Mouse (Mus musculus) gastrocnemius, postnatal 4 days (tissue): ENCODE data around the gene Phf23. TPM values are rescaled to one million over a fixed set of nuclear protein-coding genes. Genes with fewer than 3 reads are reported as not detected.

Experiments used
- DNase-seq, 2 experiments: peaks; one replicate each; pipeline ENCODE4 v3.0.0; 2021 to 2022; ENCODE audit warnings: low spot score in 2 of 2, mixed read lengths in 2 of 2
- total RNA-seq, 2 experiments: library from RNA; stranded (reverse); gene quantifications; 2 replicates each; pipeline ENCODE4 v1.2.3; 2021

The Phf23 gene
- total RNA-seq, 2 experiments from 2014 or later: 31.5 to 34.7 TPM

GRCm38 (mm10) chr11:69970222-69970621 is 25.4 kb upstream of the Phf23 start:
- no peak for DNase-seq

DNA sequence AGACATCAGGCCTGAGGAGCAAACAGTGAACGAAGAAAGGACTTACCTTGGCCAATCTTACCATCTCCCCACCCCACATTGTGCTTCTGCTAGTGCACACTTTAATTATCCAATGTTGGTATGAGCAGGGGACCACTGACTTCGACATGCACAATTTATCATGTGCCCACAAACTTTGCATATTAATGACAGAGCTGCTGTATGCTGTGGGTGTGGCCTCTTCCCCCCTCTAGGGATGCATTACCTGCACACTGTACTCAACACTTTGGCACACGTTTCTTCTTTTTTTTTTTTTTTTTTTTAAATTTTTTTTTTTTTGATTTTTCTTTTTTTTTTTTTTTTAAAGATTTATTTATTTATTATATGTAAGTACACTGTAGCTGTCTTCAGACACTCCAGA is 24.8 kb upstream of the Phf23 start:
- no peak for DNase-seq

DNA sequence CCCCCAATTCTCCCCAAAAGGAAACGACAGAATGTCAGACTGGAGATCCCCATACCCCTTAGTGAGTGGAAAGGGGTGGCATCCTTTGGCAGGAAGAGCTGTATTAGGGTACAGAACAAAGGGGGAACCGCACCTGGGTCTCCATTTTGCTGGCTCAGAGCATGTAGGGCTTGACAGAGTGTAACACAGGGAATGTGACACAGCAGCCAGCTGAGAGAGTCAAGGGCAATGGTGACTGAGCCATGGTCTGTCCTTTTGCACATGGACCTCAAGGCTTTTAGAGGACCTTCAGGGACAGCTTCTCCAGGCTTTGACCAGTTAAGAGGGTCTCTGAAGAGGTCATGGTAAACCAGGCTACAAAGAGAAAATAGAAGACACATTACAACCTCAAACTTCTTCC is 20.7 kb upstream of the Phf23 start:
- no peak for DNase-seq

- no peak for DNase-seq
Observed at GRCm38 (mm10) chr11:69976271-69976670, 19.3 kb upstream of the Phf23 start.

GRCm38 (mm10) chr11:69979827-69980195 is 15.8 kb upstream of the Phf23 start:
- DNase-seq: no peak

DNA sequence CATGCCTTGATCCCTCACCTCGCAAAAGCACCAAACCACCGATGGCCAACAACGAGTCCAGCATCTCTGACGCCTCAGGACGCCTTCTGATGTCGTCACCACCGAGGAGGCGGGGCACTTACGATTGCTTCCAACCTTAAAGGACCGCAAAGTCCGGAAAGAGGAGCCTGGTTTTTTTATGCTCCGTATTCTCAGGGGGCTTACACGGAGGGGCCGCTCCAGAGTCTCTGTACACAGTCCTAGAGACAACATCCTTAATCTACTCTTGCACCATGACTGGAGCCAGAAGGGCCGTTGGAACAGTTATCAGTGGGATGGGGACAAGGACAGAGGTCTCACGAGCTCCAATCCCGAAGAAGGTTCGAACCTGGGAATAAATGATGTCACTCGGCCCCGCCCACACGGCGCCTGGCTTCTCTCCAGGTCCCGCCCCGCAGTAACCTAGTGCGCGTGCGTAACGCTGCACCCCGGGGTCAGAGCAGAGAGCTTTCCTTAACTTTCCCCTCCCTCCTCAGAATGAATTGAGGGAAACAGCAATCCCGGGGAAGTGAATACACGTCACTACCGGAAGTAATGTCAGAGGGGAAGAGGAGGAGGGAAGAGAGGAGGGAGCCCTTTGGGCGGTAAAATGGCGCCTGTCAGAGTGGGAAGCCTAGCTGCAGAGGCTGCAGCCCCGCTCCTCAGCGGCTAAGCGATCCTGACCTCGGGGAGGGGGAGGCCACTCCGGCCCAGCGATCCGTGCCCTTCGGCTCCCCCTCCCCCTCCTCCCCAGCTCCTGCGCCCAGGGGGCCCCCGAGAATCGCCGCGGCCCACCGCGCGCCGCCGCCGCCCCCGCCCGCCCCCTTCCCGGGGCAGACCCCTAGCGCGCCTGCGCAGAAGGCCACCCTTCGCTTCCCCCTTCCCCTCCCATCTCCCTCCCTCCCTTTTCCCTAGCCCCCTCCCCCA is 15.1 kb upstream of the Phf23 start:
- DNase-seq: peak; percentile 95

DNA sequence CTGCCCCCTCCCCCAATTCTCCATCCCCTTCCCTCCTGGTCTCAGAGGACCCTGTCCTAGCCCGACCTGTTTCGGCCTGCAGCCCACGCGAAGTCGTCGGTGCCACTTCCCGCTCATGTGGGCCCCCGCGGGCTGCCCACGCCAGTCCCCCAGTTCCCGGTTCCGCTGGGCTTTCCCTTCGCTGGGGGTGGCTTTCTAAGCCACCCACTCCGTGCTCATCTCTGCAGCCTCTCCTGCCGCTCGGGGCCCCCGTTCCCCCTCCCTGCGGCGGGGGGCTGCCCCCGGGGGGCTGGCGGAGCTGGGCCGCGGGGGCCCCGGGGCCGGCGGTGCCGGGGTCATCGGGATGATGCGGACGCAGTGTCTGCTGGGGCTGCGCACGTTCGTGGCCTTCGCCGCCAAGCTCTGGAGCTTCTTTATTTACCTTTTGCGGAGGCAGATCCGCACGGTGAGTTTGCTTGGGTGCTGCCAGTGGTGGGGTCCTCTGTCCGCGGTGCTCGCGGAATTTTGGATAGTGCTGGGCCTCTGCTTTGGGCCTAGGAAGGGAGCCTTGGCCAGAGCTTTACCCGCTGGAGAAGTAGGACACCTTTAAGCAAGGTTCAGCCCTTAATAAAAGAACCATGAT is 14.3 kb upstream of the Phf23 start, which contains the start of gene Ctdnep1:
TSS of gene Ctdnep1 (plus strand) at position 16 of the 622 bp plus-strand sequence.
- DNase-seq: no peak

DNA sequence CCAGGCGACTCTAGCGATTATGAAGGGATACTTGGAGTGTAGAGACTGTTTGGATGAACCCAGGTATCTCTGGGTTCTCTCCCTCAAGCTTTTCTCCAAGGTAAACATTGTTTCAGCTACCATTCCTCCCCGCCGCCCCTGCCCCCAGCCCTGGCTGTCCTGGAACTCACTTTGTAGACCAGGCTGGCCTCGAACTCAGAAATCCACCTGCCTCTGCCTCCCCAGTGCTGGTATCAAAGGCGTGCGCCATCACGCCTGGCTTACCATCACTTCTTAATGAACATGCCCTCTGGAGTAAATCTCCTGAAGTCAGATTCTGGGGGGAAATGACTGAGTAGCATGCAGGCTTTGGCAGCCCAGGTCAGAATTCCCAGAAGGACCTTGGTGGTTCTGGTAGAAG is 13.4 kb upstream of the Phf23 start, which contains the start of gene Elp5:
TSS of gene Elp5 (minus strand) at position 293 of the 400 bp plus-strand sequence.
- no peak for DNase-seq

- no peak for DNase-seq
Observed at GRCm38 (mm10) chr11:69982877-69983276, 12.7 kb upstream of the Phf23 start.

- no peak for DNase-seq
Observed at GRCm38 (mm10) chr11:69983377-69983776, 12.2 kb upstream of the Phf23 start.

GRCm38 (mm10) chr11:69984431-69984830 is 11.1 kb upstream of the Phf23 start:
- DNase-seq: no peak

- DNase-seq: no peak
Observed at GRCm38 (mm10) chr11:69989949-69990348, 5.6 kb upstream of the Phf23 start.

GRCm38 (mm10) chr11:69990850-69991691 is 4.5 kb upstream of the Phf23 start, which contains the start of gene Gabarap:
Gabarap (plus strand) TSS chr11:69991143.
- peak; percentile 93 to 98 for DNase-seq

DNA sequence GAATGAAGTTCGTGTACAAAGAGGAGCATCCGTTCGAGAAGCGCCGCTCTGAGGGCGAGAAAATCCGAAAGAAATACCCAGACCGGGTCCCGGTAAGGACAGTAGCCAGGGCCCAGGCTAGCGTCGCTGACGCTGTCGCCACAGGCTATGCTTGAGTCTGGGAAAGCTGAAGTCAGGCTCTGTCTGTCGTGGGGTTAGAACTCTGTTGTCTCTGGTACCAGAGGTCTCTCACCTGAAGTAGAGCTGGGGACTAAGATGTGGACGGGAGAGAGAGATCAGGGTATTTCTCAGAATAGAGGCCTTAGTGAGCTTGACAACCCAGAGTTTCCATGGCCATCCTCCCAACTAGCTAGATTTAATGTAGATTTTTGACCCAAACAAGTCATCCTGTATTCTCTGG is 3.9 kb upstream of the Phf23 start:
- DNase-seq: no peak

GRCm38 (mm10) chr11:69992396-69992795 is 3.2 kb upstream of the Phf23 start:
- no peak for DNase-seq

- no peak for DNase-seq
Observed at GRCm38 (mm10) chr11:69992932-69993331, 2.6 kb upstream of the Phf23 start.

DNA sequence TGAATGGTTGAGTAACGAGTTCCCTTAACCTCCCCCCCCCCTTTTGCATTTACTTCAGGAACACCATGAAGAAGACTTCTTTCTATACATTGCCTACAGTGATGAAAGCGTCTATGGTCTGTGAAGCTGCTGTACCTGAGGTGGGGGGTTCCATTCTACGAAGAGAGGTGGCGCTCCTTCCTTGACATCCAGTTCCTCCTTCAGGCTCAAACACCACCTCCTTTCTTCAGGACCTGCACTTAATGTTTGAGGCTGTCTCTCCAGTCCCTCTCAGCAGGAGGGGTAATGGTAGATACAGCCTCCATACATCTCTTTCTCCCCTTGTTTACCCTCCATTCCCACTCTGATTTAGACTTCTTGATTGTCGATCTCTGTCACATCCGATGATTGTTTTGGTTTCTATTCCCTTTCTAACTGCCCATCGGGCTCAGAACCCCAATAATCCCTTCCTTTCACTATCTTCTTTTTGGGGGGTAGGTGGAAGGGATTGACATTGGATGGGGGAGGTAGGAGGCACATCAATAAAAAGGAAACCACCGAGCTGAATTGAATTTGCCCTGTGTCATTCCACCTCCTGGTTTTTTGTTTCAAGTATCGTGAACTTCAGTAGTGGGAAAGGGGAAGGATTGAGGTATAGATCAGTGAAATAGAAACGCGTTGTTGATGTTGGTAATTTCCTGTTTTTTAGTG is 1.0 kb upstream of the Phf23 start:
- no peak for DNase-seq

GRCm38 (mm10) chr11:69996161-69997061 is 834 bp downstream of the Phf23 start:
- DNase-seq: peak in 1 of 2 experiments; percentile 76

GRCm38 (mm10) chr11:69997070-69997509 is 1.5 kb downstream of the Phf23 start:
- DNase-seq: peak; percentile 88 to 90
